18 mouse cellular contexts compared by ENCODE assay signal in genomic region chr5:147816465-147816864, GRCm38 (mm10). TPM values are rescaled to one million over a fixed set of nuclear protein-coding genes. Genes with fewer than 3 reads are reported as not detected.
A peak's percentile ranks its signal among the peaks of the same experiment; 100 is the strongest.
DNase-seq lines count a peak whose midpoint lies in the region; ATAC-seq and TF ChIP-seq lines count a peak whose summit lies in the region.
"Had no signal": no experiment of that assay in that cellular context is flagged by ENCODE, and none has a peak within 500 bp of the region (broad histone marks: within the 10 kb centered on the region; RNA-seq: fewer than 3 reads in every experiment).

No protein-coding gene starts in this region.

- H3K4me2 ChIP-seq in kidney, postnatal 0 days (ENCODE audit: low read length), result no peak overlapping the region
- no peak overlapping the region for H3K4me2 ChIP-seq in midbrain, postnatal 0 days (ENCODE audit: low read depth, low read length, poor library complexity, severe bottlenecking)
- no peak overlapping the region for H3K4me2 ChIP-seq in stomach, postnatal 0 days (replicated peaks; ENCODE audit: low read depth)
- H3K4me2 ChIP-seq: heart, embryonic 11.5 days; hindbrain, embryonic 14.5 days; liver, embryonic 15.5 days; midbrain, embryonic 12.5 days had no signal

- 70% methylated on average over 4 of the region's 4 CpGs for WGBS in kidney, postnatal 0 days
- 57% methylated on average over 4 of the region's 4 CpGs for WGBS in midbrain, postnatal 0 days
- WGBS in midbrain, embryonic 10.5 days, result 67% methylated on average over 4 of the region's 4 CpGs
- 74% methylated on average over 4 of the region's 4 CpGs for WGBS in stomach, postnatal 0 days

- H3K36me3 ChIP-seq in kidney, postnatal 0 days (ENCODE audit: insufficient read depth, low read length), result no peaks in the 10 kb centered on the region
- H3K36me3 ChIP-seq in midbrain, postnatal 0 days (ENCODE audit: insufficient read depth, low read length), result no peaks in the 10 kb centered on the region
- H3K36me3 ChIP-seq in midbrain, embryonic 10.5 days, result no peaks in the 10 kb centered on the region
- H3K36me3 ChIP-seq in stomach, postnatal 0 days (ENCODE audit: control insufficient read depth, insufficient read depth, low read length), result no peaks in the 10 kb centered on the region
- H3K36me3 ChIP-seq: liver, embryonic 15.5 days; midbrain, embryonic 12.5 days had no signal

- TF ChIP-seq CTCF in kidney, postnatal 0 days (IDR thresholded peaks at IDR 0.05; ENCODE audit: low read depth), result peak; percentile 38
- TF ChIP-seq CTCF in midbrain, postnatal 0 days (IDR thresholded peaks at IDR 0.05), result 0 out of 2 replicates have a peak, but pooled peaks have one; percentile 24
- peak; percentile 39 for TF ChIP-seq CTCF in Patski (IDR thresholded peaks at IDR 0.05)
- peak; percentile 41 for TF ChIP-seq CTCF in stomach, postnatal 0 days (IDR thresholded peaks at IDR 0.05; ENCODE audit: low read depth)

- H3K9ac ChIP-seq in kidney, postnatal 0 days (ENCODE audit: low read depth, low read length), result no peak overlapping the region
- H3K9ac ChIP-seq in midbrain, postnatal 0 days (replicated peaks; ENCODE audit: low read length, poor library complexity, severe bottlenecking), result no peak overlapping the region
- H3K9ac ChIP-seq in stomach, postnatal 0 days (ENCODE audit: low read length), result no peak overlapping the region
- H3K9ac ChIP-seq: hindbrain, embryonic 14.5 days; liver, embryonic 15.5 days; midbrain, embryonic 12.5 days had no signal

- no peaks in the 10 kb centered on the region for H3K4me1 ChIP-seq in kidney, postnatal 0 days (replicated peaks; ENCODE audit: insufficient read depth, low read length)
- H3K4me1 ChIP-seq in midbrain, postnatal 0 days (ENCODE audit: insufficient read depth, low read length), result no peaks in the 10 kb centered on the region
- no peaks in the 10 kb centered on the region for H3K4me1 ChIP-seq in midbrain, embryonic 10.5 days
- H3K4me1 ChIP-seq in stomach, postnatal 0 days (replicated peaks; ENCODE audit: control insufficient read depth, insufficient read depth), result no peaks in the 10 kb centered on the region
- H3K4me1 ChIP-seq: liver, embryonic 15.5 days; midbrain, embryonic 12.5 days had no signal

- H3K4me3 ChIP-seq in kidney, postnatal 0 days (replicated peaks; ENCODE audit: low read depth, low read length), result no peak overlapping the region
- no peak overlapping the region for H3K4me3 ChIP-seq in midbrain, postnatal 0 days (ENCODE audit: low read depth, low read length)
- H3K4me3 ChIP-seq in midbrain, embryonic 10.5 days, result no peak overlapping the region
- no peak overlapping the region for H3K4me3 ChIP-seq in stomach, postnatal 0 days (ENCODE audit: low read depth, low read length)
- H3K4me3 ChIP-seq: liver, embryonic 15.5 days; midbrain, embryonic 12.5 days had no signal

- ATAC-seq in kidney, postnatal 0 days (replicated peaks; ENCODE audit: low FRiP score, low read depth), result no peak
- ATAC-seq in midbrain, postnatal 0 days (ENCODE audit: low FRiP score), result no peak
- ATAC-seq in Patski, result no peak
- ATAC-seq in stomach, postnatal 0 days (ENCODE audit: low FRiP score, low TSS enrichment), result no peak
- no peak for ATAC-seq in inflammation-experienced regulatory T-cells, adult 6 months

- TF ChIP-seq EP300 in stomach, postnatal 0 days (optimal IDR thresholded peaks at IDR 0.05), result no peak

- no peak overlapping the region for H3K27ac ChIP-seq in kidney, postnatal 0 days
- H3K27ac ChIP-seq in midbrain, postnatal 0 days (ENCODE audit: low read depth, low read length), result no peak overlapping the region
- H3K27ac ChIP-seq in midbrain, embryonic 10.5 days (replicated peaks), result no peak overlapping the region
- no peak overlapping the region for H3K27ac ChIP-seq in stomach, postnatal 0 days (replicated peaks)
- H3K27ac ChIP-seq: hindbrain, embryonic 14.5 days; liver, embryonic 15.5 days; midbrain, embryonic 12.5 days had no signal

- H3K27me3 ChIP-seq in kidney, postnatal 0 days (ENCODE audit: insufficient read depth, low read length), result no peaks in the 10 kb centered on the region
- H3K27me3 ChIP-seq in midbrain, postnatal 0 days (ENCODE audit: insufficient read depth, low read length), result no peaks in the 10 kb centered on the region
- H3K27me3 ChIP-seq in midbrain, embryonic 10.5 days (ENCODE audit: low read depth, poor library complexity, severe bottlenecking), result no peaks in the 10 kb centered on the region
- H3K27me3 ChIP-seq in Patski, result no peaks in the 10 kb centered on the region
- H3K27me3 ChIP-seq in stomach, postnatal 0 days (ENCODE audit: control insufficient read depth, insufficient read depth, low read length), result no peaks in the 10 kb centered on the region
- H3K27me3 ChIP-seq: liver, embryonic 15.5 days; midbrain, embryonic 12.5 days had no signal

- POLR2A ChIA-PET in Patski (lab: Charles Lee), result no interaction called here

- CTCF ChIA-PET in Patski (lab: Charles Lee), result no interaction called here

- DNase-seq in kidney, postnatal 0 days (ENCODE audit: low spot score), result no peak
- no peak for DNase-seq in kidney, adult 9 months
- no peak for DNase-seq in midbrain, postnatal 0 days (ENCODE audit: low spot score)
- no peak for DNase-seq in midbrain, embryonic 10.5 days (ENCODE audit: low spot score)
- DNase-seq in Patski (ENCODE audit: low read depth, low spot score), result no peak
- no peak for DNase-seq in stomach, postnatal 0 days (ENCODE audit: low spot score)
- DNase-seq: adrenal gland, postnatal 10 days; cerebellum, adult 9-10 months; gastrocnemius, postnatal 25 days; heart, postnatal 14 days; kidney, postnatal 4 days; lung, postnatal 36 days; right cerebral cortex, postnatal 14 days had no signal

- H3K9me3 ChIP-seq in kidney, postnatal 0 days (replicated peaks; ENCODE audit: low read length), result 0 out of 2 replicates have a peak, but pooled peaks cover 6% of the 10 kb centered on the region
- no peaks in the 10 kb centered on the region; the same call in 1 of the 2 replicates for H3K9me3 ChIP-seq in midbrain, postnatal 0 days (ENCODE audit: low read length)
- H3K9me3 ChIP-seq in midbrain, embryonic 10.5 days (replicated peaks), result peaks cover 18% of the 10 kb centered on the region; the same call in 1 of the 2 replicates
- no peaks in the 10 kb centered on the region for H3K9me3 ChIP-seq in stomach, postnatal 0 days (ENCODE audit: control insufficient read depth, low read length)

- in situ Hi-C loops in Patski (cut with MboI; ENCODE audit: low pct_unique_long_range_greater_than_20kb), result no loop called here

RNA-seq across cellular contexts. Expression of gene Pomp, which starts 43.8 kb away (rescaled TPM):
- 521 and 525 TPM in 2 replicates for polyA plus RNA-seq in kidney, postnatal 0 days (2015; fragmentation: Nextera tagmentation; extraction: Ambion mirVana)
- total RNA-seq in midbrain, postnatal 0 days (2014; rRNA removed), result 220 and 287 TPM in 2 replicates
- 513 and 545 TPM in 2 replicates for polyA plus RNA-seq in midbrain, postnatal 0 days (2015; fragmentation: Nextera tagmentation; extraction: Ambion mirVana)
- 505 and 557 TPM in 2 replicates for polyA plus RNA-seq in midbrain, embryonic 10.5 days (2016; fragmentation: Nextera tagmentation; extraction: Ambion mirVana)
- polyA plus RNA-seq in Patski (2021), result 392 TPM
- 419 and 427 TPM in 2 replicates for polyA plus RNA-seq in stomach, postnatal 0 days (2015; fragmentation: Nextera tagmentation; extraction: Ambion mirVana)
- polyA plus RNA-seq in inflammation-experienced regulatory T-cells, adult 6 months (2017; shearing (Covaris generic)), result 100 to 1,000 TPM; 258 to 715 (median 487) TPM
